Mouse (Mus musculus) ES-Bruce4 (cell line): ENCODE results near the gene Spty2d1.

Experiments used
- CTCF ChIP-seq: IDR thresholded peaks from one replicate; pipeline ENCODE4 v1.8.1; 2011; ENCODE audit warnings: low read depth, low read length
- EP300 ChIP-seq: IDR thresholded peaks from 2 replicates; pipeline ENCODE4 v1.6.1; 2011; ENCODE audit warnings: low read depth, low read length; ENCODE audit not compliant: insufficient read depth

- TF ChIP-seq CTCF (no peak), EP300 (no peak)
These were observed 49.4 kb downstream of the Spty2d1 start for GRCm38 (mm10) chr7:46958853-46959252.
